Mouse (Mus musculus) MEL (cell line): ENCODE measurements around the gene Wdr5b. TPM values are rescaled to one million over a fixed set of nuclear protein-coding genes. Genes with fewer than 3 reads are reported as not detected.
A peak's percentile ranks its signal among the peaks of the same experiment; 100 is the strongest.

ENCODE experiments used
- DNase-seq: peaks from one replicate; pipeline ENCODE4 v3.0.0; 2011; ENCODE audit warnings: low read depth, low spot score
- H3K27ac ChIP-seq: 2 replicates; pipeline ENCODE4 v1.5.1; 2012; ENCODE audit warnings: low read depth, mild to moderate bottlenecking, control low read depth, low read length, moderate library complexity; ENCODE audit not compliant: control insufficient read depth
- H3K27me3 ChIP-seq, 2 experiments: fragments of 150-350 bp in 1 of 2; sonication (generic) in 1 of 2; 2 replicates each; pipeline ENCODE4 v1.6.1; 2012; ENCODE audit warnings: low read length in 2 of 2, mild to moderate bottlenecking in 2 of 2, improper control_type of control experiment in 1 of 2, moderate library complexity in 1 of 2; ENCODE audit not compliant: insufficient read depth in 2 of 2, control insufficient read depth in 1 of 2
- H3K36me3 ChIP-seq, 2 experiments: 2 replicates each; pipeline ENCODE4 v1.6.1; 2012 to 2014; ENCODE audit warnings: low read length in 2 of 2, improper control_type of control experiment in 1 of 2, inconsistent platforms in 1 of 2, mild to moderate bottlenecking in 1 of 2; ENCODE audit not compliant: insufficient read depth in 2 of 2, control insufficient read depth in 1 of 2
- H3K4me1 ChIP-seq, 2 experiments: fragments of 150-350 bp in 1 of 2; sonication (generic) in 1 of 2; 2 replicates each; pipeline ENCODE4 v1.6.1; 2012; ENCODE audit warnings: low read length in 2 of 2, improper control_type of control experiment in 1 of 2, mild to moderate bottlenecking in 1 of 2; ENCODE audit not compliant: insufficient read depth in 2 of 2, control insufficient read depth in 1 of 2
- H3K4me3 ChIP-seq, 2 experiments: fragments of 150-350 bp in 1 of 2; sonication (generic) in 1 of 2; 2 replicates each; pipeline ENCODE4 v1.5.1; 2012; ENCODE audit warnings: low read depth in 2 of 2, low read length in 2 of 2, mild to moderate bottlenecking in 2 of 2, moderate library complexity in 2 of 2, control low read depth in 1 of 2, improper control_type of control experiment in 1 of 2; ENCODE audit not compliant: control insufficient read depth in 1 of 2, insufficient read depth in 1 of 2
- H3K79me2 ChIP-seq: 2 replicates; pipeline ENCODE4 v1.6.1; 2012; ENCODE audit warnings: mild to moderate bottlenecking, low read length, moderate library complexity; ENCODE audit not compliant: control insufficient read depth, poor library complexity, insufficient read depth
- H3K9ac ChIP-seq: 2 replicates; pipeline ENCODE4 v1.6.1; 2012; ENCODE audit warnings: low read depth, mild to moderate bottlenecking, control low read depth, low read length, moderate library complexity; ENCODE audit not compliant: control insufficient read depth, poor library complexity, severe bottlenecking
- H3K9me3 ChIP-seq: fragments of 150-350 bp; sonication (generic); replicated peaks from 2 replicates; pipeline ENCODE4 v1.6.1; 2012; ENCODE audit warnings: mild to moderate bottlenecking, low read length, improper control_type of control experiment, moderate library complexity; ENCODE audit not compliant: insufficient read depth
- CHD1 ChIP-seq: IDR thresholded peaks from 2 replicates; pipeline ENCODE4 v1.6.1; 2012; ENCODE audit warnings: low read depth, mild to moderate bottlenecking, inconsistent platforms, low read length, improper control_type of control experiment
- CHD2 ChIP-seq: IDR thresholded peaks from 2 replicates; pipeline ENCODE4 v1.6.1; 2011; ENCODE audit warnings: low read length, improper control_type of control experiment
- CTCF ChIP-seq, 3 experiments: IDR thresholded peaks in 2 of 3; conservative IDR thresholded peaks in 1 of 3; 2 replicates each; pipeline ENCODE4 v1.5.1; 2011 to 2012; ENCODE audit warnings: low read length in 3 of 3, low read depth in 2 of 3, mild to moderate bottlenecking in 2 of 3, improper control_type of control experiment in 1 of 3, inconsistent platforms in 1 of 3, mixed read lengths in 1 of 3, moderate library complexity in 1 of 3; ENCODE audit not compliant: control insufficient read depth in 1 of 3, insufficient read depth in 1 of 3, poor library complexity in 1 of 3, severe bottlenecking in 1 of 3
- E2F4 ChIP-seq: IDR thresholded peaks from 2 replicates; pipeline ENCODE4 v1.6.1; 2011; ENCODE audit warnings: low read depth, low read length, improper control_type of control experiment, borderline replicate concordance
- ELF1 ChIP-seq: IDR thresholded peaks from 2 replicates; pipeline ENCODE4 v1.6.1; 2014; ENCODE audit warnings: low read depth, mild to moderate bottlenecking, inconsistent platforms, low read length, improper control_type of control experiment, moderate library complexity
- EP300 ChIP-seq, 2 experiments: IDR thresholded peaks; 2 replicates each; pipeline ENCODE4 v1.6.1; 2011; ENCODE audit warnings: improper control_type of control experiment in 2 of 2, low read length in 2 of 2, low read depth in 1 of 2, mild to moderate bottlenecking in 1 of 2
- GATA1 ChIP-seq: IDR thresholded peaks from 2 replicates; pipeline ENCODE4 v1.6.1; 2011; ENCODE audit warnings: low read depth, low read length, improper control_type of control experiment
- HCFC1 ChIP-seq: IDR thresholded peaks from 2 replicates; pipeline ENCODE4 v1.6.1; 2012; ENCODE audit warnings: low read depth, mild to moderate bottlenecking, inconsistent platforms, low read length, improper control_type of control experiment, moderate library complexity
- JUND ChIP-seq: IDR thresholded peaks from 2 replicates; pipeline ENCODE4 v1.6.1; 2011; ENCODE audit warnings: low read depth, mild to moderate bottlenecking, improper control_type of control experiment, low read length
- KAT2A ChIP-seq: conservative IDR thresholded peaks from 2 replicates; pipeline ENCODE4 v1.6.1; 2012; ENCODE audit warnings: low read depth, low read length, improper control_type of control experiment, inconsistent platforms
- MAFK ChIP-seq: IDR thresholded peaks from 2 replicates; pipeline ENCODE4 v1.6.1; 2011; ENCODE audit warnings: low read depth, mild to moderate bottlenecking, low read length, improper control_type of control experiment, borderline replicate concordance
- MEF2A ChIP-seq: IDR thresholded peaks from 2 replicates; pipeline ENCODE4 v1.6.1; 2014; ENCODE audit warnings: low read depth, mild to moderate bottlenecking, inconsistent platforms, low read length, improper control_type of control experiment; ENCODE audit not compliant: poor library complexity, insufficient replicate concordance, severe bottlenecking; ENCODE audit errors: extremely low read depth
- MXI1 ChIP-seq: IDR thresholded peaks from 2 replicates; pipeline ENCODE4 v1.6.1; 2011; ENCODE audit warnings: mild to moderate bottlenecking, low read depth, low read length, improper control_type of control experiment
- MYB ChIP-seq: IDR thresholded peaks from 2 replicates; pipeline ENCODE4 v1.6.1; 2011; ENCODE audit warnings: mild to moderate bottlenecking, low read depth, low read length, improper control_type of control experiment
- MYC ChIP-seq: IDR thresholded peaks from 2 replicates; pipeline ENCODE4 v1.6.1; 2011; ENCODE audit warnings: low read depth, mild to moderate bottlenecking, low read length, improper control_type of control experiment, moderate library complexity
- NRF1 ChIP-seq: IDR thresholded peaks from 2 replicates; pipeline ENCODE4 v1.6.1; 2014; ENCODE audit warnings: low read depth, mild to moderate bottlenecking, inconsistent platforms, low read length, improper control_type of control experiment, moderate library complexity; ENCODE audit not compliant: poor library complexity, insufficient read depth, severe bottlenecking
- POLR2A ChIP-seq, 2 experiments: IDR thresholded peaks; 2 replicates each; pipeline ENCODE4 v1.6.1; 2011 to 2012; ENCODE audit warnings: low read length in 2 of 2, mild to moderate bottlenecking in 2 of 2, control low read depth in 1 of 2, improper control_type of control experiment in 1 of 2, low read depth in 1 of 2, moderate library complexity in 1 of 2; ENCODE audit not compliant: control insufficient read depth in 1 of 2, insufficient read depth in 1 of 2, poor library complexity in 1 of 2
- POLR2AphosphoS2 ChIP-seq: IDR thresholded peaks from 2 replicates; pipeline ENCODE4 v1.6.1; 2011; ENCODE audit warnings: low read length, improper control_type of control experiment
- POLR2AphosphoS5 ChIP-seq: IDR thresholded peaks from 2 replicates; pipeline ENCODE4 v1.6.1; 2012; ENCODE audit warnings: low read depth, borderline replicate concordance, mild to moderate bottlenecking, inconsistent platforms, low read length, moderate library complexity, mixed read lengths
- RCOR1 ChIP-seq: IDR thresholded peaks from 2 replicates; pipeline ENCODE4 v1.6.1; 2012; ENCODE audit warnings: low read depth, mild to moderate bottlenecking, inconsistent platforms, low read length, improper control_type of control experiment
- SIN3A ChIP-seq: IDR thresholded peaks from 2 replicates; pipeline ENCODE4 v1.6.1; 2012; ENCODE audit warnings: low read length, improper control_type of control experiment, inconsistent platforms
- SMC3 ChIP-seq: IDR thresholded peaks from 2 replicates; pipeline ENCODE4 v1.6.1; 2011; ENCODE audit warnings: low read depth, low read length, improper control_type of control experiment
- TAL1 ChIP-seq: IDR thresholded peaks from 2 replicates; pipeline ENCODE4 v1.6.1; 2012; ENCODE audit warnings: mild to moderate bottlenecking, inconsistent platforms, low read length, moderate library complexity, mixed read lengths
- UBTF ChIP-seq: IDR thresholded peaks from 2 replicates; pipeline ENCODE4 v1.6.1; 2012; ENCODE audit warnings: low read depth, mild to moderate bottlenecking, inconsistent platforms, low read length, improper control_type of control experiment, moderate library complexity, borderline replicate concordance; ENCODE audit not compliant: insufficient read depth
- USF1 ChIP-seq: IDR thresholded peaks from 2 replicates; pipeline ENCODE4 v1.6.1; 2014; ENCODE audit warnings: low read depth, mild to moderate bottlenecking, inconsistent platforms, low read length, improper control_type of control experiment, moderate library complexity
- USF2 ChIP-seq, 2 experiments: IDR thresholded peaks; 2 replicates each; pipeline ENCODE4 v1.6.1; 2011 to 2012; ENCODE audit warnings: improper control_type of control experiment in 2 of 2, low read length in 2 of 2, borderline replicate concordance in 1 of 2, inconsistent platforms in 1 of 2, low read depth in 1 of 2, mild to moderate bottlenecking in 1 of 2; ENCODE audit not compliant: insufficient read depth in 1 of 2
- ZC3H11A ChIP-seq: IDR thresholded peaks from 2 replicates; pipeline ENCODE4 v1.6.1; 2012; ENCODE audit warnings: low read depth, mild to moderate bottlenecking, inconsistent platforms, low read length, improper control_type of control experiment
- polyA plus RNA-seq, 2 experiments: library from polyadenylated mRNA; stranded (reverse) in 1 of 2; unstranded in 1 of 2; fragments of >175 nt in 1 of 2; fragments of >200 nt in 1 of 2; gene quantifications; 2 replicates each; pipeline versions ENCODE4 v1.2.1 to v1.2.4; 2012; ENCODE audit warnings: low replicate concordance in 2 of 2, low read depth in 1 of 2; ENCODE audit not compliant: insufficient read length in 2 of 2, insufficient read depth in 1 of 2, missing spikeins in 1 of 2
- total RNA-seq: library from RNA; depleted of rRNA; stranded (reverse); fragments of 300-350 nt; gene quantifications from 2 replicates; pipeline ENCODE4 v1.2.3, GENCODE M21; 2012

Wdr5b gene
- total and polyA plus RNA-seq, 3 experiments: 1.7 to 3.3 TPM; not detected in 1

GRCm38 (mm10) chr16:36069819-36070575 is 29.0 kb downstream of the Wdr5b start:
- H3K9me3 ChIP-seq: no peaks in the 10 kb centered on the region
- H3K9ac ChIP-seq: peak overlapping the region; percentile 83
- no peak for DNase-seq
- H3K27ac ChIP-seq: no peak overlapping the region
- peaks cover 40% of the 10 kb centered on the region for H3K79me2 ChIP-seq
- no peaks in the 10 kb centered on the region for H3K27me3 ChIP-seq
- H3K36me3 ChIP-seq: peaks cover 0 to 39% of the 10 kb centered on the region in 2 experiments; a peak in 3 of 4 replicates
- H3K4me1 ChIP-seq: peaks cover 0 to 27% of the 10 kb centered on the region in 2 experiments
- peak overlapping the region; percentile 94 to 99; a peak in 3 of 4 replicates for H3K4me3 ChIP-seq
- TF ChIP-seq ZC3H11A (no peak), MEF2A (no peak), TAL1 (no peak), RCOR1 (no peak), GATA1 (no peak), CHD2 (no peak), CHD1 (no peak; the same call in 1 of the 2 replicates), ELF1 (no peak), POLR2A (IDR thresholded peaks at IDR 0.05; ENCODE audit: control insufficient read depth in 1 of 2, insufficient read depth in 1 of 2, low read depth in 1 of 2, low read length in 2 of 2, poor library complexity in 1 of 2) (no peak), UBTF (no peak), E2F4 (no peak), MAFK (no peak), POLR2AphosphoS5 (no peak), NRF1 (no peak), MYB (no peak), CTCF (IDR thresholded peaks at IDR 0.05 in 2 of 3, conservative IDR thresholded peaks at IDR 0.05 in 1 of 3; ENCODE audit: control insufficient read depth in 1 of 3, insufficient read depth in 1 of 3, low read depth in 2 of 3, low read length in 3 of 3, poor library complexity in 1 of 3, severe bottlenecking in 1 of 3) (no peak; a peak in 1 of 6 replicates), JUND (no peak), KAT2A (no peak), SIN3A (no peak)

- TF ChIP-seq ZC3H11A (no peak), ELF1 (no peak), UBTF (no peak), RCOR1 (no peak), SMC3 (no peak), USF2 (IDR thresholded peaks at IDR 0.05; ENCODE audit: borderline replicate concordance in 1 of 2, insufficient read depth in 1 of 2, low read depth in 1 of 2, low read length in 2 of 2) (no peak), E2F4 (no peak), JUND (no peak), MYB (no peak), EP300 (IDR thresholded peaks at IDR 0.05; ENCODE audit: low read depth in 1 of 2, low read length in 2 of 2) (no peak), SIN3A (no peak), CHD1 (no peak), MXI1 (no peak), HCFC1 (no peak), POLR2AphosphoS2 (no peak), MEF2A (no peak), MYC (no peak), USF1 (no peak)
- TF ChIP-seq, all 39 proteins: peak for 0
- peaks cover 0 to 27% of the 10 kb centered on the region in 2 experiments for H3K4me1 ChIP-seq
- no peak for DNase-seq
- peaks cover 0 to 39% of the 10 kb centered on the region in 2 experiments; a peak in 3 of 4 replicates for H3K36me3 ChIP-seq
- H3K79me2 ChIP-seq: peaks cover 46% of the 10 kb centered on the region
- H3K9ac ChIP-seq: peak overlapping the region; percentile 83
- H3K27me3 ChIP-seq: no peaks in the 10 kb centered on the region
- H3K4me3 ChIP-seq: peak overlapping the region; percentile 94 to 99
- peak overlapping the region; percentile 35 for H3K27ac ChIP-seq
- no peaks in the 10 kb centered on the region for H3K9me3 ChIP-seq
These were observed 30.1 kb downstream of the Wdr5b start for GRCm38 (mm10) chr16:36071071-36071449.
